Mouse (Mus musculus) stomach, embryonic 14.5 days (tissue): ENCODE results near the gene Relch. TPM values are rescaled to one million over a fixed set of nuclear protein-coding genes. Genes with fewer than 3 reads are reported as not detected.

ENCODE experiments used
- ATAC-seq: fragments of 200-750 bp; cut with Nextera tagmentation; 2 replicates; pipeline ENCODE4 v1.8.0; 2017; ENCODE audit warnings: low read depth, moderate TSS enrichment; ENCODE audit not compliant: insufficient number of reproducible peaks, insufficient read depth, low FRiP score
- H3K27ac ChIP-seq: fragments of 300-500 bp; sonication (generic); 2 replicates; pipeline ENCODE4 v1.5.1; 2014; ENCODE audit warnings: mild to moderate bottlenecking, low read length, moderate library complexity, mixed read lengths
- H3K27me3 ChIP-seq: fragments of 300-500 bp; sonication (generic); 2 replicates; pipeline ENCODE4 v1.6.1; 2014; ENCODE audit warnings: low read length, control low read depth, mixed read lengths; ENCODE audit not compliant: control insufficient read depth, insufficient read depth
- H3K36me3 ChIP-seq: fragments of 300-500 bp; sonication (generic); 2 replicates; pipeline ENCODE4 v1.6.1; 2014; ENCODE audit warnings: mild to moderate bottlenecking, control low read depth, low read length, moderate library complexity, mixed read lengths; ENCODE audit not compliant: control insufficient read depth, insufficient read depth
- H3K4me1 ChIP-seq: fragments of 300-500 bp; sonication (generic); 2 replicates; pipeline ENCODE4 v1.6.1; 2014; ENCODE audit warnings: low read length, control low read depth, mixed read lengths; ENCODE audit not compliant: control insufficient read depth, insufficient read depth
- H3K4me2 ChIP-seq: fragments of 300-500 bp; sonication (generic); replicated peaks from 2 replicates; pipeline ENCODE4 v1.6.1; 2014; ENCODE audit warnings: low read depth, low read length, control low read depth
- H3K4me3 ChIP-seq: fragments of 300-500 bp; sonication (generic); 2 replicates; pipeline ENCODE4 v1.5.1; 2014; ENCODE audit warnings: low read depth, low read length, control low read depth
- H3K9ac ChIP-seq: fragments of 300-500 bp; sonication (generic); replicated peaks from 2 replicates; pipeline ENCODE4 v1.6.1; 2014; ENCODE audit warnings: low read depth, mild to moderate bottlenecking, control low read depth, low read length, moderate library complexity, mixed read lengths
- H3K9me3 ChIP-seq: fragments of 300-500 bp; sonication (generic); 2 replicates; pipeline ENCODE4 v1.6.1; 2016; ENCODE audit warnings: low read depth, low read length, control low read depth; ENCODE audit not compliant: control insufficient read depth
- WGBS: fragments of 180-500 bp; shearing (Covaris S2); extraction: QIAGEN DNeasy Blood & Tissue Kit; methylation state at CpG from one replicate; pipeline ENCODE4 v1.1.7; 2014; 5-methylcytosine and 5-hydroxymethylcytosine counted together
- polyA plus RNA-seq: library from polyadenylated mRNA; unstranded; fragments of >200 nt; fragmentation: Nextera tagmentation; extraction: Ambion mirVana; gene quantifications from 2 replicates; pipeline ENCODE4 v1.2.1, GENCODE M21; 2014

Relch gene
- polyA plus RNA-seq, 1 experiment from 2014 or later = 32.4 TPM

GRCm38 (mm10) chr1:105770685-105771084, 107.0 kb downstream of the Relch start:
- ATAC-seq = no peak
- no peaks in the 10 kb centered on the region for H3K27me3 ChIP-seq
- H3K9ac ChIP-seq = no peak overlapping the region
- H3K4me1 ChIP-seq = no peaks in the 10 kb centered on the region
- no peaks in the 10 kb centered on the region for H3K36me3 ChIP-seq
- H3K9me3 ChIP-seq = no peaks in the 10 kb centered on the region
- H3K27ac ChIP-seq = no peak overlapping the region
- 70% methylated on average over 2 of the region's 2 CpGs for WGBS
- no peak overlapping the region for H3K4me3 ChIP-seq
- no peak overlapping the region for H3K4me2 ChIP-seq

GRCm38 (mm10) chr1:105776426-105776825, 112.8 kb downstream of the Relch start:
- H3K4me2 ChIP-seq = no peak overlapping the region
- H3K36me3 ChIP-seq = no peaks in the 10 kb centered on the region
- 80% methylated on average over 4 of the region's 4 CpGs for WGBS
- no peak overlapping the region for H3K9ac ChIP-seq
- no peak overlapping the region for H3K4me3 ChIP-seq
- H3K27ac ChIP-seq = no peak overlapping the region
- H3K9me3 ChIP-seq = no peaks in the 10 kb centered on the region
- ATAC-seq = no peak
- no peaks in the 10 kb centered on the region for H3K4me1 ChIP-seq
- H3K27me3 ChIP-seq = no peaks in the 10 kb centered on the region

DNA sequence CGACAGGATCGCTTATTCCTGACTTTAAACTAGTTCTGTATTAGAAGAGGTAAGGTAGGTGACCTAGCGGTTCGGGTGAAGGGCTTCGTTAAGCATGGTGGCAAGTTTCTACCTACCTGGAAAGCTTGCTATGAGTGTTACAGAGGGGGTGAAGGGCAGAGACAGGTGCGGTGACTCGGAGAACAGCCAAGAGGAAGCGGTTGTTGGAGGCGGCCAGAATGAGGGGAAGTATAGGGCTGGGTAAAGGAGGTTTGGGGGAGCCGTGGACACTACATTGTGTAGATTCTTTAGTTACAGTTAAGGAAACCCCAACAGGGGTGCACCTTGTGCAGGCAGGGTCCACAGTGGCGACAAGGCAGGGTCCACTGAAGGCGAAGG, 116.4 kb downstream of the Relch start:
- H3K9me3 ChIP-seq = no peaks in the 10 kb centered on the region

GRCm38 (mm10) chr1:105780457-105781364, 117.0 kb downstream of the Relch start, which contains the start of gene Tnfrsf11a:
Gene Tnfrsf11a (plus strand): TSS chr1:105780718.
- Histone ChIP-seq H3K9me3 (no peaks in the 10 kb centered on the region), H3K27me3 (no peaks in the 10 kb centered on the region), H3K4me1 (0 out of 2 replicates have a peak, but pooled peaks cover 5% of the 10 kb centered on the region), H3K4me2 (peak within 1 kb of the TSS; percentile 99), H3K27ac (no peak within 1 kb of the TSS), H3K4me3 (peak within 1 kb of the TSS; percentile 54), H3K36me3 (no peaks in the 10 kb centered on the region), H3K9ac (peak within 1 kb of the TSS; percentile 30)
- ATAC-seq = peak; percentile 84
- WGBS = 3% methylated on average over 59 of the region's 77 CpGs

More for the DNA sequence above, 116.4 kb downstream of the Relch start:
- no peak overlapping the region; the same call in 1 of the 2 replicates for H3K9ac ChIP-seq
- H3K27me3 ChIP-seq = no peaks in the 10 kb centered on the region
- ATAC-seq = no peak
- H3K4me2 ChIP-seq = peak overlapping the region; percentile 99
- H3K4me1 ChIP-seq = 0 out of 2 replicates have a peak, but pooled peaks cover 4% of the 10 kb centered on the region
- H3K36me3 ChIP-seq = no peaks in the 10 kb centered on the region
- no peak overlapping the region for H3K27ac ChIP-seq
- peak overlapping the region; percentile 54 for H3K4me3 ChIP-seq
- 35% methylated on average over 12 of the region's 12 CpGs for WGBS

GRCm38 (mm10) chr1:105781391-105782146, 117.9 kb downstream of the Relch start:
- Histone ChIP-seq H3K4me2 (peak overlapping the region; percentile 99), H3K9ac (0 out of 2 replicates have a peak overlapping the region, but pooled peaks have one; percentile 30), H3K4me1 (0 out of 2 replicates have a peak, but pooled peaks cover 5% of the 10 kb centered on the region), H3K27me3 (no peaks in the 10 kb centered on the region), H3K36me3 (no peaks in the 10 kb centered on the region), H3K27ac (no peak overlapping the region), H3K9me3 (no peaks in the 10 kb centered on the region), H3K4me3 (peak overlapping the region; percentile 54)
- WGBS = 37% methylated on average over 12 of the region's 12 CpGs
- no peak for ATAC-seq

GRCm38 (mm10) chr1:105784257-105785016, 120.8 kb downstream of the Relch start:
- Histone ChIP-seq H3K9ac (no peak overlapping the region), H3K4me3 (no peak overlapping the region), H3K36me3 (no peaks in the 10 kb centered on the region), H3K4me1 (0 out of 2 replicates have a peak, but pooled peaks cover 5% of the 10 kb centered on the region), H3K27ac (0 out of 2 replicates have a peak overlapping the region, but pooled peaks have one; percentile 27), H3K27me3 (no peaks in the 10 kb centered on the region), H3K4me2 (no peak overlapping the region), H3K9me3 (no peaks in the 10 kb centered on the region)
- WGBS = 63% methylated on average over 5 of the region's 5 CpGs
- ATAC-seq = no peak

DNA sequence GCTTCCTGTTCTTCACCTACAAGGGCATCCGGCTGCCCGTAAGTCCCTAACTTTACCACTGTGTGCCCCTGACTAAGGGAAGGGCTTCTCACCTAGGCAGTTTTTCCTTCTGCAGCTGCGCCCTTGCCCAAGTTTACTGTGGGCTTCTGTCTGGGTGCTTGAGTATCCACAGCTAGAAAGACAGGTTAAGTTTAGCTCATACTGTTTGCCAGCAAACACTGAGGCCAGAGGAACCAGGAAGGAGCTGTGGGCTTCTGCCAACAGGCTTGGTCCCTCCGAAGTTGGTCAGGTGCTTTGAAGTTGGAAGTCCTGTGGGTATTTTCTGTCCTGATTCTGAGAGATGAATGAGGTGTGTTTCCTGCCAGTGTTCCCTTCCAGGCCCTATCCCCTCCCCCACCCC, 121.5 kb downstream of the Relch start:
- no peak for ATAC-seq
- Histone ChIP-seq H3K4me3 (no peak overlapping the region), H3K9me3 (no peaks in the 10 kb centered on the region), H3K4me1 (0 out of 2 replicates have a peak, but pooled peaks cover 5% of the 10 kb centered on the region), H3K27me3 (no peaks in the 10 kb centered on the region), H3K27ac (no peak overlapping the region), H3K36me3 (no peaks in the 10 kb centered on the region), H3K4me2 (no peak overlapping the region), H3K9ac (no peak overlapping the region)
- WGBS = 65% methylated on average over 4 of the region's 4 CpGs
